ENCODE assay signal across 27 mouse cellular contexts in genomic region chr6:146431777-146432176, GRCm38 (mm10).
DNase-seq lines count a peak whose midpoint lies in the region; ATAC-seq and TF ChIP-seq lines count a peak whose summit lies in the region.
"Had no signal": no experiment of that assay in that cellular context is flagged by ENCODE, and none has a peak within 500 bp of the region (broad histone marks: within the 10 kb centered on the region; RNA-seq: fewer than 3 reads in every experiment).

No protein-coding gene starts in this region.

- intact Hi-C loops in heart, postnatal 36 days (cut with DNase I) = loop anchor here (5.0 kb wide), 1 partner anchor 71 kb away; the partner anchor contains the start of gene Itpr2
- intact Hi-C loops in left cerebral cortex, postnatal 10 days (cut with DNase I) = no loop called here

- no peaks in the 10 kb centered on the region for H3K79me2 ChIP-seq in C2C12 (ENCODE audit: control insufficient read depth, insufficient read depth)

- DNase-seq in limb, embryonic 10.5 days (ENCODE audit: low spot score) = no peak
- peak; percentile 71 for DNase-seq in fibroblast of lung, adult 2 months (ENCODE audit: low read depth)
- DNase-seq in stomach, postnatal 0 days (ENCODE audit: low spot score) = no peak
- no peak for DNase-seq in heart, postnatal 36 days
- no peak for DNase-seq in left cerebral cortex, postnatal 10 days (ENCODE audit: extremely low spot score in 1 of 2, low spot score in 2 of 2)
- DNase-seq: cerebellum, adult 11-12 months; cerebellum, postnatal 10 days; gastrocnemius, postnatal 10 days; heart, adult 18-20 months; kidney, adult 11 months; kidney, postnatal 25 days; liver, embryonic 13.5 days; lung, adult 18-20 months; lung, postnatal 4 days; spleen, adult 18-20 months; thymus, postnatal 25 days had no signal

- TF ChIP-seq EP300 in stomach, postnatal 0 days (optimal IDR thresholded peaks at IDR 0.05) = no peak

- no peak overlapping the region for H3K4me2 ChIP-seq in limb, embryonic 15.5 days
- peak overlapping the region; percentile 6; the same call in 1 of the 2 replicates for H3K4me2 ChIP-seq in stomach, postnatal 0 days (replicated peaks; ENCODE audit: low read depth)
- H3K4me2 ChIP-seq: embryonic facial prominence, embryonic 13.5 days; forebrain, embryonic 13.5 days; heart, embryonic 11.5 days; hindbrain, embryonic 14.5 days; kidney, embryonic 15.5 days; liver, embryonic 13.5 days; midbrain, embryonic 12.5 days; neural tube, embryonic 13.5 days had no signal

- no peaks in the 10 kb centered on the region for H3K27me3 ChIP-seq in limb, embryonic 15.5 days
- H3K27me3 ChIP-seq in limb, embryonic 10.5 days (ENCODE audit: low read depth, poor library complexity, severe bottlenecking) = no peaks in the 10 kb centered on the region
- H3K27me3 ChIP-seq in C2C12 (ENCODE audit: control insufficient read depth, insufficient read depth, insufficient read length) = no peaks in the 10 kb centered on the region
- H3K27me3 ChIP-seq in stomach, postnatal 0 days (ENCODE audit: control insufficient read depth, insufficient read depth, low read length) = no peaks in the 10 kb centered on the region
- H3K27me3 ChIP-seq: forebrain, embryonic 13.5 days; kidney, embryonic 15.5 days; liver, embryonic 13.5 days; megakaryocyte, embryonic 14.5 days; midbrain, embryonic 12.5 days; neural tube, embryonic 13.5 days had no signal

- no peak overlapping the region for H3ac ChIP-seq in C2C12 (ENCODE audit: control insufficient read depth, insufficient read length, low read depth)

- H3K79me3 ChIP-seq in C2C12 (ENCODE audit: low read depth) = no peaks in the 10 kb centered on the region

- no peaks in the 10 kb centered on the region for H3K9me3 ChIP-seq in limb, embryonic 15.5 days
- no peaks in the 10 kb centered on the region for H3K9me3 ChIP-seq in limb, embryonic 10.5 days (replicated peaks)
- no peaks in the 10 kb centered on the region for H3K9me3 ChIP-seq in stomach, postnatal 0 days (ENCODE audit: control insufficient read depth, low read length)
- H3K9me3 ChIP-seq: embryonic facial prominence, embryonic 13.5 days; forebrain, embryonic 13.5 days; kidney, embryonic 15.5 days; liver, embryonic 13.5 days; megakaryocyte, embryonic 14.5 days; midbrain, embryonic 12.5 days; neural tube, embryonic 13.5 days had no signal

- peaks cover 16% of the 10 kb centered on the region for H3K4me1 ChIP-seq in limb, embryonic 15.5 days
- H3K4me1 ChIP-seq in limb, embryonic 10.5 days = peaks cover 7% of the 10 kb centered on the region
- no peaks in the 10 kb centered on the region for H3K4me1 ChIP-seq in stomach, postnatal 0 days (replicated peaks; ENCODE audit: control insufficient read depth, insufficient read depth)
- H3K4me1 ChIP-seq: forebrain, embryonic 13.5 days; liver, embryonic 13.5 days; midbrain, embryonic 12.5 days; neural tube, embryonic 13.5 days had no signal

- ATAC-seq in limb, embryonic 15.5 days (ENCODE audit: insufficient number of reproducible peaks, low FRiP score, low TSS enrichment, low read depth) = no peak
- ATAC-seq in stomach, postnatal 0 days (ENCODE audit: low FRiP score, low TSS enrichment) = no peak
- ATAC-seq: forebrain, embryonic 13.5 days had no signal

- no peaks in the 10 kb centered on the region for H3K36me3 ChIP-seq in limb, embryonic 15.5 days
- no peaks in the 10 kb centered on the region for H3K36me3 ChIP-seq in limb, embryonic 10.5 days
- no peaks in the 10 kb centered on the region for H3K36me3 ChIP-seq in C2C12 (ENCODE audit: control insufficient read depth, insufficient read depth)
- H3K36me3 ChIP-seq in stomach, postnatal 0 days (ENCODE audit: control insufficient read depth, insufficient read depth, low read length) = no peaks in the 10 kb centered on the region
- H3K36me3 ChIP-seq: embryonic facial prominence, embryonic 13.5 days; kidney, embryonic 15.5 days; liver, embryonic 13.5 days; midbrain, embryonic 12.5 days; neural tube, embryonic 13.5 days had no signal

- no peak overlapping the region for H3K9ac ChIP-seq in limb, embryonic 15.5 days
- H3K9ac ChIP-seq in stomach, postnatal 0 days (ENCODE audit: low read length) = no peak overlapping the region
- H3K9ac ChIP-seq: embryonic facial prominence, embryonic 13.5 days; forebrain, embryonic 13.5 days; hindbrain, embryonic 14.5 days; kidney, embryonic 15.5 days; liver, embryonic 13.5 days; midbrain, embryonic 12.5 days; neural tube, embryonic 13.5 days had no signal

- H3K4me3 ChIP-seq in limb, embryonic 15.5 days = no peak overlapping the region
- no peak overlapping the region for H3K4me3 ChIP-seq in limb, embryonic 10.5 days
- no peak overlapping the region for H3K4me3 ChIP-seq in C2C12 (ENCODE audit: insufficient read depth, poor library complexity, severe bottlenecking)
- H3K4me3 ChIP-seq in stomach, postnatal 0 days (ENCODE audit: low read depth, low read length) = no peak overlapping the region
- H3K4me3 ChIP-seq: embryonic facial prominence, embryonic 13.5 days; erythroblast, embryonic 14.5 days; forebrain, embryonic 13.5 days; kidney, embryonic 15.5 days; liver, embryonic 13.5 days; megakaryocyte, embryonic 14.5 days; midbrain, embryonic 12.5 days; neural tube, embryonic 13.5 days had no signal

- no peak for TF ChIP-seq CTCF in C2C12 (IDR thresholded peaks at IDR 0.05; ENCODE audit: control insufficient read depth, insufficient read depth, insufficient read length)
- no peak for TF ChIP-seq CTCF in stomach, postnatal 0 days (IDR thresholded peaks at IDR 0.05; ENCODE audit: low read depth)

- 67% methylated on average over 7 of the region's 7 CpGs for WGBS in limb, embryonic 15.5 days
- WGBS in limb, embryonic 10.5 days = 86% methylated on average over 7 of the region's 7 CpGs
- WGBS in stomach, postnatal 0 days = 61% methylated on average over 7 of the region's 7 CpGs

- 0 out of 2 replicates have a peak overlapping the region, but pooled peaks have one; percentile 3 for H3K27ac ChIP-seq in limb, embryonic 15.5 days
- H3K27ac ChIP-seq in limb, embryonic 10.5 days = no peak overlapping the region
- peak overlapping the region; percentile 78 for H3K27ac ChIP-seq in stomach, postnatal 0 days (replicated peaks)
- H3K27ac ChIP-seq: embryonic facial prominence, embryonic 13.5 days; forebrain, embryonic 13.5 days; hindbrain, embryonic 14.5 days; kidney, embryonic 15.5 days; liver, embryonic 13.5 days; midbrain, embryonic 12.5 days; neural tube, embryonic 13.5 days had no signal

TF ChIP-seq in C2C12, 6 proteins besides CTCF, POLR2A, EP300 and RAD21:
- TF ChIP-seq CEBPB (IDR thresholded peaks at IDR 0.05; ENCODE audit: low read depth) (peak; percentile 83), MYOG (IDR thresholded peaks at IDR 0.05; ENCODE audit: control insufficient read depth, extremely low read depth, insufficient read length) (no peak), FOSL1 (IDR thresholded peaks at IDR 0.05; ENCODE audit: insufficient read depth, low read length, poor library complexity, severe bottlenecking) (no peak), MAX (IDR thresholded peaks at IDR 0.05) (no peak)
TF ChIP-seq in C2C12: peak in this region for 1.
